Mouse (Mus musculus) R1 (cell line): ENCODE results near the gene Ppp1r16b.

Experiments
- DNase-seq: peaks from one replicate; pipeline ENCODE4 v3.0.0-alpha.2; 2018; ENCODE audit warnings: low read depth, low spot score

Ppp1r16b gene

GRCm38 (mm10) chr2:158668433-158669010 lies 3.3 kb downstream of the Ppp1r16b start:
- no peak for DNase-seq

DNA sequence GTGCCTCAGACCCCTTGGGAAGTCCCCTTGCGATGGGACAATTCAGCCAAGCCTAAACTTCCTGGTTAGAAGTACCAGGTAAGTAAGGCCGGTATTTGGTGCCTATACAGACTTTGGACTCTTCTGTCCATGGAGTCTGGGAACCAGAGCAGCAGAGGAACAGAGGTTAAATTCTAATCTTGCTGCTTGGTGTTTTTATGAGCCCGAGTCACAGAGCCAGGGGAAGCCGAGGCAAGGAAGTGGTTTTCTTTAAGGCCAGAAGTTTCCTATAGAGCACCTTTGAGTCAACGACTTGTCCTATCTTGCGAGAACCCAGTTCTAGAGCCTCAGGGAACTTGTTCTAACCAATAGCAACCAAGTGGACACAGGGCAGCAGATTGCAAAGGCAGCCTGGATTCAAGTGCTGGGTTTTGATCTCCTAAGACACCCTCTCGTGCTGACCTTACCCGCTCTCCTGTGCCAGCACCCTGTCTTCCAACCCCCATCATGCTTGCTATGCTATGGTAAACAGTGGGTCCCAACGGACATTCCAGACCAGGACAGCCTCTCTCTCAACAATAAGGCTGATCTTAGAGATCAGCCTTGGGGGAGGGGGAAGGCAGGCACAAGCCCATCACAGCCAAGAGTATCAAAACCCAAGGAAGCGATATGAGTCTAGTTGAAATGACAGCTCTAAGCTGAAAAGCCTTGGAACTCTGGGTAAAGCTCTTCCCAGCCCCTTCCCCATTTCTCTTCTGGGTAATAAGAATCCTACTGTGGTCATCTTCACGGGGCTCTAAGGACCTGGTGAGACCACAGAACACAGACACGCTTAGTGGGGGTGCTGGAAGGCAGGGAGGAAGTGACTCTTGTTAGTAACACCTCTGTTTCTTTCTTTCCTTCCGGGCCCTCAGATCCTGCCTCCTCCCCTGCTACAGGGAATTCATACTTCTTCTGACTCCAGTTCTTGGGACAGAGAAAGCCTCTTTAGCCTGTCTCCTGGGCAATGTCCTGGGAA lies 4.3 kb downstream of the Ppp1r16b start:
- no peak for DNase-seq

DNA sequence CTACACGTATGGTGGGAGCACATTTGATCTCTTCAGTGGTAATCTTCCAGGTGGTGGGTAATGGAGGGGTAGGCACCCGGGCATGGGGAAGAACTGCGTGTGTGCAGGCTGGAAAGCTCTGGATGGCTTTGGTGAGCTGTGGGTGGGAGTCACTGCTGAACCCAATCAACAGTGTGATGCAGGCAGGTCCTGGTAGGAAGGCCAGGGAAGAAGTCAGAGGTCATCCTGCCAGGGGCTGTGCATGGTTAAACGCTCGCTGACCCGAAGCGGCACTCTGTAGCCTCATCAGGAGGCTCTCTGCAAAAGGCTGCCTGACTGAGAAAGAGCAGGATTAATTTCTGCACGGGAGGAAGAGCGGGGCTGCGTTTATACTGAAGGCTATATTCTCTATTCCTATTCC lies 5.4 kb downstream of the Ppp1r16b start:
- DNase-seq: no peak

- DNase-seq: no peak
Measured at GRCm38 (mm10) chr2:158672829-158673228, 7.6 kb downstream of the Ppp1r16b start.

- DNase-seq: no peak
Measured at GRCm38 (mm10) chr2:158673493-158673892, 8.3 kb downstream of the Ppp1r16b start.

DNA sequence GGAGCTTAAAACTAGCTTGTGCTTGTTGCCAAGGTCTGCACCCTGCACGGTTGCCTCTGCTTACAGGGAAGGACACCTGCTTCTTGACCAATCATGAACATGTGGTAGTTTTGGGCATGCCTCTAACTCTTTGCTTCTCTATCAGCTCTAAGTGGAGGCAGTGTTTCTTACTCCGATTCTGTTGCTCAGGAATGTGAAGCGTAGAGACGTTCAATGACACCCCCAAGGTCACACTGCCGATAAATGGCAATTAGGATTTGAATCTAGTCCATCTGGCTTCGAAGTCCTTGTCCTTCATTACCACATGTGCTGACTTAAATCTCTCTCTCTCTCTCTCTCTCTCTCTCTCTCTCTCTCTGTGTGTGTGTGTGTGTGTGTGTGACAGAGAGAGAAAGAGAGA lies 8.9 kb downstream of the Ppp1r16b start:
- DNase-seq: peak; percentile 38

DNA sequence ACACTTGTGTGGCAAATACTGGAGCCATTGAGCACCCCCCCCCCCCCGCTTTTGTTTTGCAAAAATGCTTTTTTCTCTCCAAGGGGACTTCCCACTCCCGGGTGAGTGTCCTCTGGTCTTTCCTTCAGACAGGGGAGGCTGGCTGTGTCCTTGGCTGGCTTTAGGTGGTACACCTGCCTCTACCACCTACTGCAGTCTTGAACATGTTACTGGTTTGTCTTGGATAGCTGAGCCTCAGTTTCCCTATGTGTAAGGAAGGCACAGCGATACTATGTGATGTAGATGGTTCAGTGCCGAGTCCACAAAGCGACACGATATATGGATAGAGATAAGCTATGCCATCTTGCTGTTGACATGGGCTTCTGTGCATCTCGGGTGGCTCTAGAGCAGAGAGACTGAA lies 9.6 kb downstream of the Ppp1r16b start:
- DNase-seq: no peak

- DNase-seq: no peak
Measured at GRCm38 (mm10) chr2:158675161-158675560, 10.0 kb downstream of the Ppp1r16b start.

- no peak for DNase-seq
Measured at GRCm38 (mm10) chr2:158675907-158676533, 10.8 kb downstream of the Ppp1r16b start.

GRCm38 (mm10) chr2:158677946-158678345 lies 12.7 kb downstream of the Ppp1r16b start:
- DNase-seq: no peak

DNA sequence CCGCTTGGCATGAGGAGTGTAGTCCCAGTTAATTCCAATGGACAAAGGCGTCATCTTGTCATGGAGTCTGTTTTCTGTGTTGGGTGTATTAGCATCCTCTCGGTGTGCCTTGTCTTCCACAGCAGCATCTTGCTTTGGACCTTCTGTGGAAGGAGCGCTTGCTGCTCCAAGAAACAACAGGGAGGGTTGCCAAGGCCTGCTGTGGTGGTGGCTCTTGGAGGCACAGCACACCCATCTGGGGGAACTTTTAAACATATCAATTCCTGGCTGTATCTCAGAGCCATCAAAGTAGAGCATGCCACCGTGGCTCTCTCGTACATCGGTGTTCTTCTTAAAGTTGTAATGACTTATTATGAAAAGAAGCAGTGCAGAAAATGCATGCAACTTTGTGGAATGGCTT lies 13.9 kb downstream of the Ppp1r16b start:
- DNase-seq: no peak

DNA sequence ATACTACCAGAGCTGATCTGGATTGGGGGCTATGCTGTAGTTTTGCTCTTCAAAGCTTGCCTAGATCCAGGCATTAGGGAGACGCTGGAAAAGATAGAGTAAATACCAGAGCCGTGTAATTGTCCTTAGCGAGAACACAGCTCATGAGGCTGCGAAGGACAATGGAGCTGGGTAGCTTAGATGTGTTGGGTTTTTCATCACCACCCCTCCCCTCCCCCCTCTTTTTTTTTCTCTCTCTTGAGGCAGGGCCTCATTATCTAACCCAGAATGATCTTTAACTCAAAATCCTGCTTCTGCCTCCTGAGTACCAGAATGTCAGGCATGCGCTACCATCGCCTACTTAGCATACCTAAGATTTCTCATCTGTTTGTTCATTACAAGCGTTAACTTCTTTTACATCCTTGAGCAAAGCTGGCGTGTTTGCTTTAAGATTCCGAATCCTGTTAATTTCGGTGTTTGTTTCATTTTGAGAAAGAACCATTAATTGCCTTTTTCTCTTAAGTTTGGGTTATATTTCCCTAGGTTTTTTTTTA lies 15.2 kb downstream of the Ppp1r16b start:
- DNase-seq: no peak

DNA sequence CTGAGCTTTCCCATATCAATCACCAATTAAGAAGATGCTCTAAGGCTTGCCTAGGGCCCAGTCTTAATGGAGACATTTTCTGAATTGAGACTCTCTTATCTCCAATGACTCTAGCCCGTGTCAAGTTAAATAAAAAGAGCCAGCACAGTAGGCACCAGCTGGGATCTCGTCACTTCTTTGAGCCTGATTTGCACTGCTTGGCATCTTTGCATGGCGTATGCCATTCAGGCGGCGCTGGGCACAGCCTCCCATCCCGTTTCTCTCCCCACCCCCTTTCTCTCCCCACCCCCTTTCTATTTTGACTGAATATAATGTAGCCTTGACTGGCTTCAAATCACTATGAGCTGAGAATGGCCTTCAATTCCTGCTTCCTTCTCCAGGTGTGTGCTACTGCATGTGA lies 16.5 kb downstream of the Ppp1r16b start:
- no peak for DNase-seq

DNA sequence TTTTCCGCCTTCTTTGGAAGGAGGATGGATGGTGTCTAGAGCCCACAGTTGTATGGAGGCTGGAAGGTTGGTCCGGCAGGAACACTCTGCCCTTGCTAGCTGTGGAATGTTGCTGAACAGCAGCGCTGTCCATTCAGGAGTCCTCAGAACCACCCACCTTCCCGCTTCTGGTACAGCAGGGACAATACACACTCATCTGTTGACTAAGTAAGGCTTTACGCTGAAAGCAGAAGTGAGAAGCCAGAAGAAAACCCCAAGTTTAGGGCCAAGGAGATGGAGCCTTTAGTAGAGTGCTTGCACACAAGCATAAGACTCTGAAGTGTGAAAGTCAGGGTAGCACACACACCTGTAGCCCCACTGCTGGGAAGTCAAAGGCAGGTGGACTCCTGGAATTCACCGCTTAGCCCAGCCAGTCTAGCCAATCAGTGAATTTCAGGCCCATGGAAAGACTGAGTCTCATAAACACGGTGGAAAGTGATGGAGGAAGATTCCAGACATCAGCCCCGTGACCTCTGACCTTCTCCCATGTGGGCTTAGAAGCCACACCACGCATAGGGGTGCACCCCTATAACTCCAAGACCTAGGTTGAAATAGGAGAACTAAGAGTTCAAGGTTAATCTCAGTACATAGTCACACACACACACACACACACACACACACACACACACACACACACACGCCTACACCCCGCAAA lies 17.3 kb downstream of the Ppp1r16b start:
- DNase-seq: no peak

DNA sequence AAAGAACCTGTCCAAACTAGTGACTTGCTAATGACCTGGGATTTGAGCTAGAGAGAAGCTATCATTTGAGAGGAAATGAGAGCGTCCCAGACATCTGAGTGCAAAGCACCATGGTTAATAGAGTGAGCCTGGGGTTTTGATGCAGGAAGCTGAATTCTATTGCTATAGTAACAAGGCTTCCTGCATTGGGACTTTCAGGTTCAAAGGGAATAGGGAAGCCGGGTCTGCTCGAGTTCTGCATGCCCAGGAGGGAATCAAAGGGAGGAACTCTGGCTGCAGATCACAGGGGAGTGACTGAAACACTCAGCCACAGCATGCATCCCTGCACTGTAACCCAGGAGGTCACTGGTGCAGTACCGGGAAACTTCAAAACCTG lies 17.8 kb downstream of the Ppp1r16b start:
- DNase-seq: peak; percentile 18

GRCm38 (mm10) chr2:158684247-158684843 lies 19.1 kb downstream of the Ppp1r16b start:
- DNase-seq: no peak

DNA sequence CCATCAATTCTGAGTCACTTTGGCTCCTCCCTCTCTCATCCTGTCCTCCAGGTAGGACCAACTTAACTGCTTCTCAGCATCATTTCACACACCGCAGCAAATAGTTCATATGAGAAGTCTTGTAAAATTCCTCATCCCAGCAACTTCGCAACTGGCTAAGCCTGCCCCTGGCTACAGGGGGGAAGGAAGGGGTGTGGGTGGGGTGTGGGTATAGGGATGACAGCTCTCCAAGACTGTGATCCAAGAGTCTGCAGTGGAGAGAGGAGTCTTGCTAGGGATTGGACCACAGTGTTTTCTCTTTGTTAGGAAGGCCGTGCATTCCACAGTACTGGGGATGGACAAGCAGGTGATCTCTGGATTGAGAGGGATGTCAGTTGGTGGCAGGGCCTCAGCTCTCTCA lies 19.7 kb downstream of the Ppp1r16b start:
- DNase-seq: no peak

- DNase-seq: no peak
Measured at GRCm38 (mm10) chr2:158686394-158686793, 21.2 kb downstream of the Ppp1r16b start.

DNA sequence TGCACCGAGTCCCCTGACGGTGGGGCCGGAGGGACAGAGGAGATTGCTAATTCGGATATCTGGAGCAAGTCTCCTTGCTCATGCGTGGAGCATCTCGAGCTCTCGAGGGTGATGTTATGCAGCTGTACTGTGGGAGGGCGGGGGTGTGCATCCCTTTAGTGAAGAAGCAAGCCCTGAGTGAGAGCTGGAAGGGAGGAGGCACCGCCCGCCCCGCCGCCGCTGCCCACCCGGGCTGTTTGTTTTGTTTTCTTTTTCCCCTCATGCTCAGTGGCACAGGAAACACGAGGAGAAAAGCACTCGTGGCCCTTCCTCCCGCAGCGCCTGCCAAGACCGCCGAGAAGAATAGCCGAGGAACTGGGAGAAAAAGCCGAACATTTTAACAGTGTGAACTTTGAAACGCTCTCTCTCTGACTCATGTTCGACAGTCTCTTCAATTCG lies 22.6 kb downstream of the Ppp1r16b start:
- no peak for DNase-seq

DNA sequence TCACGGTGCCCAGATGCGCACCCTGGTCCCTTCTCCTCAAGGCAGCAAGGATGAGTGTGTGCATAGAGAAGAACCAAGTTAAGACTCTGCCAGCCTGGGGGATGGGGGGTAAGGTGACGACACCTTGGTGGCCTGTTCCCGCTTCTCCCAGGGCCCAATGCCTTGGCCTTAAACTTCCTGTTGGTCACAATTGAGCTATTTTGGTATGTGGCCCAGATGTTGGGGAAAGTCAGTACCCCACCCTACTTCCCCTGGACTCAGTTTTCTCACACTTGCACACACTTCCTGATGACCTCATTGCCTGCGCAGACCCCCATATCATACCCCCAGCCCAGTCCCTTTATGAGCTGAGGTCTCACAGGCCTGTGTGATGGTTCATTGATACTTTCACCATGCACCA lies 23.9 kb downstream of the Ppp1r16b start:
- DNase-seq: no peak

DNA sequence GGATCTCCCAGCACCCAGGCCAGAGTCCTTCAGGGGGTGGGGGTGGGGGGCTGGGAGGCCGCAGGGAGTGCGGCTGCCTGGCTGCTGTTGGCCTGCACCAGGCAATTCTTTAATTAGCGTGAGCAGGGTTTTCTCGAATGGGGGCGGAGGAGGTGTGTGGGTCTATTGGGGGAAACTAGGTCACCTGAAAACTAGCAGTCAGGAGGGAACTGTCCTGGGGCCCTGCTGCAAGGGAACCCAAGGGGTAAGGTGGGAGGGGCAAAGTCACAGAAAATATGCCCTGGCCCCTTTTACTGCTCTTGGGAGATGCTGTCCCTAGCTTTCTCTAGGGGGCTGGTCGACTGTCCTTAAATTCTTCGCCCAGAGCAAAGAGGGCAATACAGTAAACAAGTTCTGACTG lies 24.4 kb downstream of the Ppp1r16b start:
- DNase-seq: no peak
